Mouse (Mus musculus): ENCODE measurements at regions not wholly inside any gene's neighbourhood (a gene's known extent, or its start where the extent isn't known, plus 50 kb on each side); places are given as distances from the start of the nearest gene placed in this dataset.

DNA sequence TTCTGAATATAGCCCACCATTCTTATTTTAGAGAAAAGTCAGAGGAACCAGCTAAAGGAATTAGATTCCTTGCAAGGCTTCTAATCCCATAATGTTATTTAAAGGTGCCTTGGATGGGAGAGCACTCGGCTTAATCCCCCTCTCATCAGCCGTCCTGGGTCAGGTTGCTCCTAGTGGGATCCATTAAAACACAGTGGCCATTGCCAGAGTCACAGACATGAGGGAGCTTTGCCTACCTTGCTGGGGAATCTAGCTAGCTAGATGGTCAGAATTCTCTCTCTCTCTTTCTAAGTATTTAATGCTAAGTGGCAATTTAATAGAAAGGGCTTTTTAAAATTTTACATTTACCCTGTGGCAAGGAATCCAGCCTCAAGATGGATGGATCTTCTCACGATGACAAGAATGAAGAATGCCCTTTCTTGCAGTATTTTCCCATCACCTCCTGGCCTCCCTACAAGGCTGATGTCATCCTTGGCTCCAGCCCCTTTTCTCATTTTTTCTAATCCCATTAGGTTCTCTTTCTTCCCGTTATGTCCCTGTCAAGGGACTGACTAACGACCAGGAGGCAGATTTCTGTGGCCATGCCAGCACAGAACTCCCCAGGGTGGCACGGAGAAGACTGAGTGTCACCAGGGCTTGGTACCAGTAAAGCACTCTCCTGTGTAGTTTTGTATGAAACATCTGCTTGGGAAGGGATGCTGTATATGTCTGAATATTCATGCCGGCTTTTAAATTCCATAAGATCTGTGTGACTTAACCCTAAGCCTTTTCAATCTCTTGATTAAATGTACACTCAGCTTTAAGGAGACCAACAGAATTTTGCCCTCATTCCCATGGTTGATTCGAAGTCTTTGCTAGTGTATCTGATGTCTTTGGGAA is 124.0 kb upstream of the Ubash3b start:
- DNase-seq, result no peak

- DNase-seq, result no peak
Observed at GRCm38 (mm10) chr9:41277726-41278125, 116.2 kb upstream of the Ubash3b start.

DNA sequence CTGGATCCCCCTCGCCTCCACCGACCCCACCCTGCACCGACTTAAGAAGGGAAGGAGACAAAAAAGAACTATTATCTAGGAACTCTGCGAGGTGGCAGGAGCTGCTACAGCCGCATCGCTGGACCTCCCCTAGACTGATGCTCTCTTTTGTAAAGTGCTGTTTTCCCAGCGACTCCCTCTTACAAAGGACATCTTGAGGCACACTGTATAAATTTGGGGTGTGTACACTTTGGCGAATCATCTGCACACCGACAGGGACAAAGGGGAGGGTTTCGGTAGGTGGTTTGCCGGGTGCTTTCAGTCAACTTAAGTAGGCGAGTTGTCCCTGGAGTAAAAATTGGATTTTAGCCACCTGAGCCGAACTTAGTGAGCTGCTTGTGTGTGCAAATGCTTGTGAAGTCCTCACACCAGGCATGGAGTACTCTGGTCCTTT is 112.4 kb upstream of the Ubash3b start:
- DNase-seq, result no peak

DNA sequence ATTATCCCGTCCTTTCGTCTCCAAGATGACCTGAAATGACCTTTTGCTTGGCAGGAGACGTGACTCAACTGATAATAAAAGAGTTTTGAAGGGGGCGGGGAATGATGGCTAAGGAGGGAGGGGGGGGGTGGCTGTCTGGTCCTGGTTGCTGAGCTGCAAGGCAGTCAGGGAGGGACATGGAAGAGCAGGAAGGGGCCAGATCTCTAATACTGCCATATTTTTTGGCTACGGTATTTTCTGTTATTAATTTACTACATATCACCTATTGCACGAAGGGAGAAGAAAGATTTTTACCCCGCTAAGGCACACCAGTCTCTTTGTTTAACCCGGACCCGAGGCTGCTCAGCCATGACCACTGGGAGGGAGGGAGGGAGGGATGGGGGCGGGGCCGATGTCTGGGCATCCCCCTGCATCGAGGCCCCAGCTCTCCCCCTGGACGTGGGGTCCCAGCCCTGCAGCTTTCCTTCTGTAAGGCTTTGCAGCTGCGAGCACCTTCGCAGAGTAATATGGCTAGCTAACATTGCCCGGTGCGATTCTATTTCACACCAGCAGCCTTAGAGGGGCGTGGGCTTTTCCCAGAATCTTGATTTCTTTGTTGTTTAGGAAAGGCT is 111.8 kb upstream of the Ubash3b start:
- DNase-seq, result no peak

DNA sequence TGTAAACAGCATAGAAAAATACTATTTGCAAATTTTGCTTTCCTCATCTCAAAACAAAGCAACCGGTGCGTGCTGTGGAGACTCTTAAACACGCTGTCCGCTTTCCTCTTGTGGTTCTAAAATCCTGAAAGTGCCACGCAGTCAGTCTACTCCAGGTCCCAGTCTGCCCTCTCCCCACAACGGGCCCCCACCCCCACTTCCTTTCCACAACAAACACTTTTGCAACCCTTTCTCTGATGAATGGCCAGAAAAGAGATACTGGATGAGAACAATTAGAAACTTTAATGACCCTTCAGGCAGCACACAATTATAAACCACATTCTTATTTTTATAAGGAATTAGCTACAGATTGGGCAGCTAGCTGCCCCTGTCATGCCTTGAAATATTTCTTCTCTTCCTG is 111.1 kb upstream of the Ubash3b start:
- no peak for DNase-seq

GRCm38 (mm10) chr9:41268112-41268511 is 106.6 kb upstream of the Ubash3b start:
- no peak for DNase-seq

DNA sequence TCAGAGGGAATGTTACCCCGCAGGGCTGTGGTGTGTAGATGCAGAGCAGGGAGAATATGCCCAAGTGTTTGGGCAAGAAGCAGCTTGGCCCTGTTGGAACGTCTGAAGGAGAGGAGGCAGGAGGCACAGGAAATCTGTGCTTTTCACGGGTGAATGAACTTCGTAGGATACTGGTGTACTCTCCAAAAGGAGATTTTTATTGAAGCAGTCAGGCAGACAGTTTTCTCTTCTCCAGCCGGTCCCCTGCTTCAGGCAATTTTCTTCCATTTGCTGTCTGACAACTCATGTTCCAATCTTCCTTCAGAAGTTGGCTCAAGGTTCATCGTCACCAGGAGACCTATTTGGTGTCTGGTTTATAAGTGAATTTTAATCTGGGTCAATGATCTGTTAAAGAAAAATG is 103.0 kb upstream of the Ubash3b start:
- no peak for DNase-seq

- no peak for DNase-seq
Observed at GRCm38 (mm10) chr9:41257244-41257643, 95.7 kb upstream of the Ubash3b start.

DNA sequence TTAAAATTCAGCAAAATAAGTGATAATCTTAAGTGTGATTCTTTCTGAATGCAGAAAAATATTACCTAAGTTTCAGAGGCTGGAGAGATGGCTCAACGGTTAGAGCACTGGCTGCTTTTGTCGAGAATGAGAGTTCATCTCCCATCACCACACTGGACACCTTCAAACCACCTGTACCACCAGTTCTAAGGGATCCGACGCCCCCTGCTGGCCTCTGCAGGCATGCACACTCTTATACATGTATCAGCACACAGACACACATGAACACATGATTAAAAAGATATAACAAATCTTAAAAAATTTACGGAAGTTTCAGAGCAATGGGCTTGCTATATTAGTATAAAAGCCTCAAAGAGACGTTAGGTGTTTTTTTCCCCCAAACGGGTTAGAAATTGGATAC is 80.9 kb upstream of the Ubash3b start:
- DNase-seq, result no peak

DNA sequence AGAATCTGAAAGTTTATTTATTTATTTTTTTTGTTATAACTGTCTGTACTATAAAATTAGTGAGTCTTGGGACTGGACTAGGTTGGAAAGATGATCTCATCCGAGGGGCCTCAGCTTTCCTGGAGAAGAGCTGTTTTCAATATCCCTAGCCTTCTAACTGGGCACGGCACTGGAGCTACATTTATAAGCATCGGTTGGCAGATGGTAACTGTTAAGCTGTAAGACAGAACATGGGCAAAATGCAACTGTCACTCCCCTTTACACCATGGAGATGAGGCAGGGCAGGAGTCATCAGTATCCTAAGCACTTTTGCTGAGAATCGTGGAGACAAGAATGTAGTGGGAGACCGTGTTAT is 77.6 kb upstream of the Ubash3b start:
- DNase-seq, result no peak

- no peak for DNase-seq
Observed at GRCm38 (mm10) chr9:41238395-41239096, 77.0 kb upstream of the Ubash3b start.

- no peak for DNase-seq
Observed at GRCm38 (mm10) chr9:41237265-41237664, 75.8 kb upstream of the Ubash3b start.

DNA sequence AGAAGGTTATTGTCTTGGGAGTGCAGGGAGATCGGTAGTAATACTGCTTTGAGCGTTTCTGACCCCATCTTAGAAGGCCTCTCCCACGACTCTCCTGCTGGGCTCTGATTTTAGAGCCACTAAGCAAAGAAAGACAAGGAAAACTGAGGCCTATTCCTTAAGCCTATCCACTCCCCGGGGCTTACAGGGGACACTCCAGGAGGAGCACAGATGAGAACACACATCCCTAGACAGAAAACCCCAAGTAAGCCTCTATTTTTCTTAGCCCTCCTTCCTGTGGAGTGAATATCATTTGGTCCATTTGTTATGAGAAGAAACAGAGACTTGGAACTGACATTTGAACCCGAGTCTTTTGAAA is 67.7 kb upstream of the Ubash3b start:
- DNase-seq, result no peak

DNA sequence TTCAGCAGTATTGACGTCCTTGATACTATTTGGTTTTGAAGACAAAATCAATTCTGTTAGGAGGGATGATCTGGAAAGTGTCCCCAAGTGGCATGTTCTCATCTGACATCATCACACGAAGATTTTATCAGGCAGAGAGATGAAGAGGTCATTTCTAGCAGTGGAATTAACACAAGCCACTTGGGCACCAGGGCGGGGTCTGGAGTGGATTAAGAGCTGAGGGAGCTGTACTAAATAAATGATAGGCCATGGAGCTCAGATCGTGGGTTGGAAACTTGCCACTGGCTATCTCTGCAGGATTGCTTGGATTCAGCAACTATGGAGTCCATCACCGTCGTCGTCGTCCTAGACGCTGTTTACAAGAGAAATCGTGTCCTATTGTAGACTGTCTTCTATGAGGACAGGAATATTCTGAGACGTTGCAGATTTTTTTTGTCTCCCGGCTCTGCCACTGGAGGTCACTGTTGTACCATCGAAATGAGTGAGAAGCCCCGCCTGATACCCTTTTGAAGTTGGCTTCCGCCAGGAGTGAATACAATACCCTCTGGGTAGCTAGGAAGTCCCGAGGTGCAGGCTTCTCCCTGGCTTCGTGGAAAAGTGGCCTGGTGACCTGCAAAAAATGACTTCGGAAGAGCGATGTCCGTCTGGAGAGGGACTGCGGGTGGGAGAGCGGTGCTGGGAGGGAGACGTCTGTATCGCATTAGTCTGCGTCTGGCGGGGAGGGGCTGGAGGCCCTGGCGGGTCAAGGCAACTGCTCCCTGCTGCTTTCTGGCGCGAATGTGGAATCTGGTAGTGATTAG is 67.1 kb upstream of the Ubash3b start:
- DNase-seq, result peak; percentile 79

- DNase-seq, result no peak
Observed at GRCm38 (mm10) chr9:41223406-41223805, 61.9 kb upstream of the Ubash3b start.

DNA sequence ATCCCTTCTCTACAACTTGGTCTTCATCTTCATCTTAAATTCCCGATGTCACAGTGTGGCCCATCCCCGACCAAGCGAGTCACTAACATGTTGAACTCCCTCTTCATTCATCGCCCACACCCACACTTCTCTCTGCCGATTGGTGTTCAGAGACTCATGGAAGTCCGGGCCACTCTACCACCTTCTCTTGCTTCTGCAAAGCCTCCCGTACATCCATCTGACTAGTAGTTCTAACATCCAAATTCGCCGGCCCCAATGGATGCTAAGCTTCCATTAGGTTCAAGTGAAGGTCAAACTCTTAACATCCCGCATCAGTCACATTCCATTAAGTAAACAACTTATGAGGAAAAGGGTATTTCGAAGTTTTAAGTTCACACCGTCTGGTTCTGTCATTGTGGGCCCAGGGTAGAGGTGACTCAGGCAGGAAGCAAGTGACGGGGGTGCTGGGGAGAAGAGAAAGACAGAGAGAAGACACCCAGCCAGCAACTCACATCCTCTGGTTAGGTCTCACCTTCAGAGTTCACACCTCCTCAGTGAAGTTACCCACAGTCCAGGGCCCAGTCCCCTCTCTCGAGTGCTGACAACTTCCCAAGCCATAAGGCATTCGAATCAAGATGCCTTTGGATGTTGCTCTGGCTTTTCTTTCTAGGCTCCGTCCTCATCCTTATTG is 61.0 kb upstream of the Ubash3b start:
- no peak for DNase-seq

DNA sequence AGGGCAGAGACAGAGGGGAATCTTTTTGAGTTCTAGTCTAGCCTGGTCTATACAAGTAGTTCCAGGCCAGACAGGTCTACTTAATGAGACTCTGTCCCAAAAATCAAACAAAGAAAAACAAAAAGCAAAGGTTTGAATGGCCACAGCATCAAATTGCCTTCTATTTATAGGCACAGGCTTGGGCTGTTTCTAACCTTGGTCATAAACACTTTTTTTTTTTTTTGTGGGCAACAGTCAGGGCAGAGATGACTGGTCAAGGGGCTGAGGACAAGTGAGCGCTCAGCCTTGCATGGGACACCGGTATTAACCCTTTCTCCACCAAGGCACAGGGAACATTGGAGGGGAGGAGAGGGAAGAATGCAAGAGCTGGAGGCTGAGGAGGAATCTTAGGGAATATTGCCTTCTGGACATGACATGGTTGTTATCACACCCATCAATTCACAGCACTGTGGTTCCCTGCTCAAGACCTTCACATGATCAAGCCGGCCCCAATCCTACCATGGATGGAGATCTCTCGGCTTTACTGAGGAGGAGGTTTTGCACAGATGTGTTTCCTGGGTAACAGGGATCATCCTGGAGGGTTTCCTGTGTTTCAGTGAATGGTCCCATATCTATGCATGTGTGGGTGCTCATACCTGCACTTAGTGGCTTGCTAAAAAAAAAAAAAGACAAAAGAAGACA is 59.8 kb upstream of the Ubash3b start:
- no peak for DNase-seq

GRCm38 (mm10) chr9:41220105-41220669 is 58.7 kb upstream of the Ubash3b start:
- DNase-seq, result no peak

DNA sequence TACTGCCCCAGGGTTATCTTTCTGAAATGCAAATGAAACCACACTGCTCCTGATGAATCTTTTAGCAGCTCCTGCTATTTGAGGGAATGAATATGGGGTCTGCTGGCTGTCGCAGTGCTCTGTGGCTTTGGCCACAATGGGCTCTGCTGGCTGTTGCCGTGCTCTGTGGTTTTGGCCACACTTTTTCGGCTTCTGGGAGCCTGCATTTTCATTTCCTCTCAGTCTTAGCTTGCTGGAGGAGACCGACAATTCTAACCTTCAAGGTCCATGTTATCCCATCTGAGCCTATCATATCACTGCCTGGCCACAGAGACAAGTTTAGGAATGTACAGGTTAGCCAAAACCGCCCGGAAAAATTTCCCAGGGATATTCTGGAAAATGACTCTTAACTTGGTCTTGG is 57.2 kb upstream of the Ubash3b start:
- no peak for DNase-seq

DNA sequence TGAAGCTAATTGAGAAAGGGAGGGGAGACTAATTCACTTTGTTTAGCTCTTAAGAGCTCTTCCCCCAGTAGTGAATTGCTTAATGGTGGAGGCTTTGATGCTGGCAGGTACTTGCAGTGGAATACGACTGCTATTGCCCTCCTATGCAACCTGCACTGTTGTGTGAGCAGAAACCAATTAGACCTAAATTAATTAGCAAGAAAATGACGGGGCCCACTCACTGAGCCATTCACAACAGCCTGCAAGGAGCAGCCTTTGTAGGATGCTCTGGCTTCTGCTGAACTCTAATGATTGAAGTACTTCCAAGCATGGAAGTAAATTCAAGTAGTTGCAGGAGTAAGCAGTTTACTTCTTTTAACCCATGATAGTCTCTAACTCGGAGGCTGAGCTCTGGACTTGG is 54.8 kb upstream of the Ubash3b start:
- no peak for DNase-seq

GRCm38 (mm10) chr9:41215026-41215425 is 53.5 kb upstream of the Ubash3b start:
- no peak for DNase-seq

All from adrenal gland, adult 8-10 months (tissue).